Mouse (Mus musculus) MEL (cell line): ENCODE measurements around the gene Ogfod1. TPM values are rescaled to one million over a fixed set of nuclear protein-coding genes. Genes with fewer than 3 reads are reported as not detected.

ENCODE experiments used
- DNase-seq: peaks from one replicate; pipeline ENCODE4 v3.0.0; 2011; ENCODE audit warnings: low read depth, low spot score
- H3K27ac ChIP-seq: 2 replicates; pipeline ENCODE4 v1.5.1; 2012; ENCODE audit warnings: low read depth, mild to moderate bottlenecking, control low read depth, low read length, moderate library complexity; ENCODE audit not compliant: control insufficient read depth
- H3K27me3 ChIP-seq, 2 experiments: fragments of 150-350 bp in 1 of 2; sonication (generic) in 1 of 2; 2 replicates each; pipeline ENCODE4 v1.6.1; 2012; ENCODE audit warnings: low read length in 2 of 2, mild to moderate bottlenecking in 2 of 2, improper control_type of control experiment in 1 of 2, moderate library complexity in 1 of 2; ENCODE audit not compliant: insufficient read depth in 2 of 2, control insufficient read depth in 1 of 2
- H3K36me3 ChIP-seq, 2 experiments: 2 replicates each; pipeline ENCODE4 v1.6.1; 2012 to 2014; ENCODE audit warnings: low read length in 2 of 2, improper control_type of control experiment in 1 of 2, inconsistent platforms in 1 of 2, mild to moderate bottlenecking in 1 of 2; ENCODE audit not compliant: insufficient read depth in 2 of 2, control insufficient read depth in 1 of 2
- H3K4me1 ChIP-seq, 2 experiments: fragments of 150-350 bp in 1 of 2; sonication (generic) in 1 of 2; 2 replicates each; pipeline ENCODE4 v1.6.1; 2012; ENCODE audit warnings: low read length in 2 of 2, improper control_type of control experiment in 1 of 2, mild to moderate bottlenecking in 1 of 2; ENCODE audit not compliant: insufficient read depth in 2 of 2, control insufficient read depth in 1 of 2
- H3K4me3 ChIP-seq, 2 experiments: fragments of 150-350 bp in 1 of 2; sonication (generic) in 1 of 2; 2 replicates each; pipeline ENCODE4 v1.5.1; 2012; ENCODE audit warnings: low read depth in 2 of 2, low read length in 2 of 2, mild to moderate bottlenecking in 2 of 2, moderate library complexity in 2 of 2, control low read depth in 1 of 2, improper control_type of control experiment in 1 of 2; ENCODE audit not compliant: control insufficient read depth in 1 of 2, insufficient read depth in 1 of 2
- H3K79me2 ChIP-seq: 2 replicates; pipeline ENCODE4 v1.6.1; 2012; ENCODE audit warnings: mild to moderate bottlenecking, low read length, moderate library complexity; ENCODE audit not compliant: control insufficient read depth, poor library complexity, insufficient read depth
- H3K9ac ChIP-seq: 2 replicates; pipeline ENCODE4 v1.6.1; 2012; ENCODE audit warnings: low read depth, mild to moderate bottlenecking, control low read depth, low read length, moderate library complexity; ENCODE audit not compliant: control insufficient read depth, poor library complexity, severe bottlenecking
- H3K9me3 ChIP-seq: fragments of 150-350 bp; sonication (generic); replicated peaks from 2 replicates; pipeline ENCODE4 v1.6.1; 2012; ENCODE audit warnings: mild to moderate bottlenecking, low read length, improper control_type of control experiment, moderate library complexity; ENCODE audit not compliant: insufficient read depth
- CHD1 ChIP-seq: IDR thresholded peaks from 2 replicates; pipeline ENCODE4 v1.6.1; 2012; ENCODE audit warnings: low read depth, mild to moderate bottlenecking, inconsistent platforms, low read length, improper control_type of control experiment
- CHD2 ChIP-seq: IDR thresholded peaks from 2 replicates; pipeline ENCODE4 v1.6.1; 2011; ENCODE audit warnings: low read length, improper control_type of control experiment
- E2F4 ChIP-seq: IDR thresholded peaks from 2 replicates; pipeline ENCODE4 v1.6.1; 2011; ENCODE audit warnings: low read depth, low read length, improper control_type of control experiment, borderline replicate concordance
- ELF1 ChIP-seq: IDR thresholded peaks from 2 replicates; pipeline ENCODE4 v1.6.1; 2014; ENCODE audit warnings: low read depth, mild to moderate bottlenecking, inconsistent platforms, low read length, improper control_type of control experiment, moderate library complexity
- EP300 ChIP-seq, 2 experiments: IDR thresholded peaks; 2 replicates each; pipeline ENCODE4 v1.6.1; 2011; ENCODE audit warnings: improper control_type of control experiment in 2 of 2, low read length in 2 of 2, low read depth in 1 of 2, mild to moderate bottlenecking in 1 of 2
- ETS1 ChIP-seq: IDR thresholded peaks from 2 replicates; pipeline ENCODE4 v1.6.1; 2012; ENCODE audit warnings: low read depth, mild to moderate bottlenecking, inconsistent platforms, low read length, improper control_type of control experiment, moderate library complexity
- GABPA ChIP-seq: IDR thresholded peaks from 2 replicates; pipeline ENCODE4 v1.6.1; 2012; ENCODE audit warnings: low read depth, mild to moderate bottlenecking, inconsistent platforms, low read length, improper control_type of control experiment, moderate library complexity
- HCFC1 ChIP-seq: IDR thresholded peaks from 2 replicates; pipeline ENCODE4 v1.6.1; 2012; ENCODE audit warnings: low read depth, mild to moderate bottlenecking, inconsistent platforms, low read length, improper control_type of control experiment, moderate library complexity
- JUND ChIP-seq: IDR thresholded peaks from 2 replicates; pipeline ENCODE4 v1.6.1; 2011; ENCODE audit warnings: low read depth, mild to moderate bottlenecking, improper control_type of control experiment, low read length
- KAT2A ChIP-seq: conservative IDR thresholded peaks from 2 replicates; pipeline ENCODE4 v1.6.1; 2012; ENCODE audit warnings: low read depth, low read length, improper control_type of control experiment, inconsistent platforms
- MAZ ChIP-seq: IDR thresholded peaks from 2 replicates; pipeline ENCODE4 v1.6.1; 2012; ENCODE audit warnings: low read depth, mild to moderate bottlenecking, inconsistent platforms, low read length, improper control_type of control experiment
- MYB ChIP-seq: IDR thresholded peaks from 2 replicates; pipeline ENCODE4 v1.6.1; 2011; ENCODE audit warnings: mild to moderate bottlenecking, low read depth, low read length, improper control_type of control experiment
- NELFE ChIP-seq: IDR thresholded peaks from 2 replicates; pipeline ENCODE4 v1.6.1; 2011; ENCODE audit warnings: low read depth, low read length, improper control_type of control experiment
- POLR2A ChIP-seq, 2 experiments: IDR thresholded peaks; 2 replicates each; pipeline ENCODE4 v1.6.1; 2011 to 2012; ENCODE audit warnings: low read length in 2 of 2, mild to moderate bottlenecking in 2 of 2, control low read depth in 1 of 2, improper control_type of control experiment in 1 of 2, low read depth in 1 of 2, moderate library complexity in 1 of 2; ENCODE audit not compliant: control insufficient read depth in 1 of 2, insufficient read depth in 1 of 2, poor library complexity in 1 of 2
- POLR2AphosphoS5 ChIP-seq: IDR thresholded peaks from 2 replicates; pipeline ENCODE4 v1.6.1; 2012; ENCODE audit warnings: low read depth, borderline replicate concordance, mild to moderate bottlenecking, inconsistent platforms, low read length, moderate library complexity, mixed read lengths
- RAD21 ChIP-seq: IDR thresholded peaks from 2 replicates; pipeline ENCODE4 v1.6.1; 2011; ENCODE audit warnings: mild to moderate bottlenecking, low read depth, low read length, improper control_type of control experiment
- RCOR1 ChIP-seq: IDR thresholded peaks from 2 replicates; pipeline ENCODE4 v1.6.1; 2012; ENCODE audit warnings: low read depth, mild to moderate bottlenecking, inconsistent platforms, low read length, improper control_type of control experiment
- SIN3A ChIP-seq: IDR thresholded peaks from 2 replicates; pipeline ENCODE4 v1.6.1; 2012; ENCODE audit warnings: low read length, improper control_type of control experiment, inconsistent platforms
- TAL1 ChIP-seq: IDR thresholded peaks from 2 replicates; pipeline ENCODE4 v1.6.1; 2012; ENCODE audit warnings: mild to moderate bottlenecking, inconsistent platforms, low read length, moderate library complexity, mixed read lengths
- UBTF ChIP-seq: IDR thresholded peaks from 2 replicates; pipeline ENCODE4 v1.6.1; 2012; ENCODE audit warnings: low read depth, mild to moderate bottlenecking, inconsistent platforms, low read length, improper control_type of control experiment, moderate library complexity, borderline replicate concordance; ENCODE audit not compliant: insufficient read depth
- USF2 ChIP-seq, 2 experiments: IDR thresholded peaks; 2 replicates each; pipeline ENCODE4 v1.6.1; 2011 to 2012; ENCODE audit warnings: improper control_type of control experiment in 2 of 2, low read length in 2 of 2, borderline replicate concordance in 1 of 2, inconsistent platforms in 1 of 2, low read depth in 1 of 2, mild to moderate bottlenecking in 1 of 2; ENCODE audit not compliant: insufficient read depth in 1 of 2
- polyA plus RNA-seq, 2 experiments: library from polyadenylated mRNA; stranded (reverse) in 1 of 2; unstranded in 1 of 2; fragments of >175 nt in 1 of 2; fragments of >200 nt in 1 of 2; gene quantifications; 2 replicates each; pipeline versions ENCODE4 v1.2.1 to v1.2.4; 2012; ENCODE audit warnings: low replicate concordance in 2 of 2, low read depth in 1 of 2; ENCODE audit not compliant: insufficient read length in 2 of 2, insufficient read depth in 1 of 2, missing spikeins in 1 of 2
- total RNA-seq: library from RNA; depleted of rRNA; stranded (reverse); fragments of 300-350 nt; gene quantifications from 2 replicates; pipeline ENCODE4 v1.2.3, GENCODE M21; 2012

Gene Ogfod1
- total and polyA plus RNA-seq, 3 experiments, result 16.3 to 30.0 TPM; not detected in 1

DNA sequence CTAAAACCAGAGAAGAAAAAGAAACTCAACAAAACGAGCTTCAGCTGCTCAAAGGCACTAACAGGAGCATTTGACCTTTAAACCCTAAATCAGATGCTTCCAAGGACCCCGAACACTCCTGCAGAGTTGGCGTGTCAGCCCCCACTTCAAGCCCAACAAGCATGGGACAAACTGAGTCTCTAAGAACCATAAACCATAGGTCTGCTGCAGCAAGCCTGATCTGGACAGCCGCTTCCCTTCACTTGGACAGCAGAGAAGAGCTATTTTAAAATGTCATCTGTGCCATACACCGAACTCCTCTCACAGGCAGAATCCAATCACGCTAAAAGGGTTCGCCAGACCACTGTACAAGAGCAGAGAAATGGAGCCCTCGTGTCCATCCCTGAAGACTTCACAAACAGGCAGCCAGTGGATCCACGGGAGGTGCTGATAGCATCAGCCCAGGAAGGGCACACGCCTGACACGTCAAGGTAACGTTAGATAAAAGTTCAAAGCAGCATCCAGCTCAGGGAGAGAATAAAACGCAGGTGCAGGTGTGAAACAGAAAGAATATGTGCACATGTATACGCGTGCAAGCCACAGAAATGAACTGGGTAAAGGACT, 27.7 kb upstream of the Ogfod1 start:
- peaks cover 5 to 22% of the 10 kb centered on the region in 2 experiments for H3K36me3 ChIP-seq
- no peaks in the 10 kb centered on the region for H3K9me3 ChIP-seq
- no peaks in the 10 kb centered on the region for H3K27me3 ChIP-seq
- H3K4me3 ChIP-seq, result no peak overlapping the region
- H3K27ac ChIP-seq, result no peak overlapping the region
- H3K79me2 ChIP-seq, result peaks cover 51% of the 10 kb centered on the region
- no peak for DNase-seq
- TF ChIP-seq HCFC1 (no peak), POLR2A (IDR thresholded peaks at IDR 0.05; ENCODE audit: control insufficient read depth in 1 of 2, insufficient read depth in 1 of 2, low read depth in 1 of 2, low read length in 2 of 2, poor library complexity in 1 of 2) (0 out of 4 replicates have a peak, but pooled peaks of 1 of the 2 experiments have one; percentile 5)
- no peak overlapping the region for H3K9ac ChIP-seq
- H3K4me1 ChIP-seq, result peaks cover 16 to 20% of the 10 kb centered on the region in 2 experiments

DNA sequence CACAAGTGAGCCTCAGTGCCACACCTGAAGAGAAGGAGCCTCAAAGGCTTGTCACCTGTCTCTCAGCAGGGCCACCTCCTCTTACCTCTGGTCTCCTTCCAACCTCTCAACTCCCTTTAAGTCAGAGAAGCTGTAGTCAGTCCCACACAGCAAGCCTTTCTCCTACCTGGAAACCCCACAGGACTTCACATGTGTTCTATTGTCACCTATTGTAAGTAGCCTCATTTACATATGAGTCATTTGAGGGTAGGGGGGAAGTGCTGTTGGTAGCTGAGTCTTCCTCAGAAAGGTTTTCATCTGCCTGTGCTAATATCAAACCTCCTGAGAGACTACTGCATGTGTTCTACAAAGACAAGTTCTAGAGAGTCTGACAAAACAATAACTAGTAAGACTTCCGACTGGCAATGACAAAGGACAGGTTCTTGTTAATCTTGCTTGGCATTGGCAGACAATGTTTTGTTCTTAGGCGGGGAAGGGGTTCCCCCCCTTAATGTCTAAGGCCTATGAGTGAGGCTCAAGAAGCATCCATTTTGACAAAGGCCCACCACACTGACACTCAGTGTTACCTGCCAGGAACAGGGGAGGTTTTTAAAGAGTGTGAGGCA, 26.8 kb upstream of the Ogfod1 start:
- H3K9me3 ChIP-seq, result no peaks in the 10 kb centered on the region
- peaks cover 49% of the 10 kb centered on the region for H3K79me2 ChIP-seq
- peak overlapping the region; percentile 99 for H3K9ac ChIP-seq
- peak overlapping the region; percentile 37 for H3K27ac ChIP-seq
- peak overlapping the region; percentile 25 to 97; a peak in 3 of 4 replicates for H3K4me3 ChIP-seq
- peak; percentile 47 for DNase-seq
- H3K4me1 ChIP-seq, result peaks cover 16 to 20% of the 10 kb centered on the region in 2 experiments
- H3K36me3 ChIP-seq, result peaks cover 2 to 22% of the 10 kb centered on the region in 2 experiments
- H3K27me3 ChIP-seq, result no peaks in the 10 kb centered on the region
- TF ChIP-seq TAL1 (no peak), EP300 (IDR thresholded peaks at IDR 0.05; ENCODE audit: low read depth in 1 of 2, low read length in 2 of 2) (no peak), RAD21 (no peak), NELFE (no peak), JUND (peak; percentile 44; the same call in 1 of the 2 replicates)
- TF ChIP-seq, all 39 proteins: peak for 1

DNA sequence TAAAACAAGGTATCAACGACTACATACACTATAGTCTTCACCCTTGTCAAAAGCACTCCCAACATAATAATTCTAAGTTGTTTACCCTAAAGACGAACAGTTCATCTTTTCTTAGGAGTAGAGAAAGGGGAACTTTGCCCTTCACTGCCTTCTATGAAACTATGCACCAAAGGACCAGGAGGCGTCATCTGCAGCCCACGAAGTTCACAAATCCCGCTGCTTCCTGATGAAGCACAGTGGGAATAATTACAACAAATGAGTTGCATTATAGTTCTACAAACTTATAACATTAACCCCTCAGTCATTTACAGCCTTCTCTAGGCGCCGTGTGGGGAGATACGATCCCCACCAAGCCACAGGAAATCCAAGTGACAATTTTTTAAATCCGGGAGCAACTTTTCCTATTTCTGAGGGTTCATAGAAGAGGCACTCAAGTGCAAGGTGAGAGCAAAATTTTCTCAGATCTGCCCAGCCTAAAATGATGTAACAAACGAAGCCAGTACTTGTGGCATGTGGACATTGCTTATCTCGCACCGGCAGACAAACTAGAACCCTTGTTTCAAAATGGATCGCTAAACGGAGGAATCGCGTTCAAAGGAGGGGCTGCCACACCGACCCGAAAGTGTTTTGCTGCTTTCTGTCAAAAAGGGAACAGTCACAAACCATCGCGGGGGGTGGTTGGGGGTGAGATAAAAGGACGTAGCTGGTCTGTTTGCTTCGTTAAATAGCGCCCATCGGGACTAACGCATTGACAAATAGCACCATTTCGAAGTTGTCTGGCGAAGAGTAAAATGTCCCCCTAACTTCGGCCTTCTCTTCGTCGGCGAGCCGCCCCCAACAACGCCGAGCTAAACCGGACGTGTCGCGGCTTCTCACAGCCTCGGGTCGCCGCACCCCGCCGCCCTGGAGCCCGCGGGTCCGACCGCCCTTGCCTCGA, 25.7 kb upstream of the Ogfod1 start:
- Histone ChIP-seq H3K9me3 (no peaks in the 10 kb centered on the region), H3K79me2 (peaks cover 46% of the 10 kb centered on the region), H3K9ac (peak overlapping the region; percentile 99), H3K27me3 (no peaks in the 10 kb centered on the region), H3K4me1 (peaks cover 16 to 20% of the 10 kb centered on the region in 2 experiments), H3K4me3 (peak overlapping the region; percentile 78 to 97), H3K27ac (peak overlapping the region; percentile 94), H3K36me3 (peaks cover 2 to 22% of the 10 kb centered on the region in 2 experiments)
- peak; percentile 82 for DNase-seq
- TF ChIP-seq MYB (0 out of 2 replicates have a peak, but pooled peaks have one; percentile 12), SIN3A (peak; percentile 83), JUND (no peak), POLR2AphosphoS5 (no peak), NELFE (no peak), RAD21 (no peak), UBTF (no peak), GABPA (no peak), ELF1 (no peak), MAZ (no peak), USF2 (IDR thresholded peaks at IDR 0.05; ENCODE audit: borderline replicate concordance in 1 of 2, insufficient read depth in 1 of 2, low read depth in 1 of 2, low read length in 2 of 2) (no peak), TAL1 (peak; percentile 76), ETS1 (peak; percentile 67; the same call in 1 of the 2 replicates), CHD1 (0 out of 2 replicates have a peak, but pooled peaks have one; percentile 46), E2F4 (no peak), KAT2A (no peak), CHD2 (no peak), RCOR1 (no peak)
